Mouse (Mus musculus) limb, embryonic 14.5 days (tissue): ENCODE results near the gene Psmd4. TPM values are rescaled to one million over a fixed set of nuclear protein-coding genes. Genes with fewer than 3 reads are reported as not detected.
A peak's percentile ranks its signal among the peaks of the same experiment; 100 is the strongest.

Experiments
- ATAC-seq: fragments of 200-750 bp; cut with Nextera tagmentation; 2 replicates; pipeline ENCODE4 v1.8.0; 2017; ENCODE audit warnings: low read depth, moderate number of reproducible peaks, moderate TSS enrichment; ENCODE audit not compliant: low FRiP score
- DNase-seq: peaks from one replicate; pipeline ENCODE4 v3.0.0-alpha.2; 2015; ENCODE audit warnings: low spot score
- H3K27ac ChIP-seq: fragments of 300-500 bp; sonication (generic); replicated peaks from 2 replicates; pipeline ENCODE4 v1.5.1; 2014; ENCODE audit warnings: low read depth, mild to moderate bottlenecking, low read length, moderate library complexity, mixed read lengths
- H3K27me3 ChIP-seq: fragments of 300-500 bp; sonication (generic); 2 replicates; pipeline ENCODE4 v1.6.1; 2014; ENCODE audit warnings: low read length, mixed read lengths; ENCODE audit not compliant: control insufficient read depth, insufficient read depth
- H3K36me3 ChIP-seq: fragments of 300-500 bp; sonication (generic); 2 replicates; pipeline ENCODE4 v1.6.1; 2014; ENCODE audit warnings: mild to moderate bottlenecking, low read length, moderate library complexity, mixed read lengths; ENCODE audit not compliant: control insufficient read depth, insufficient read depth
- H3K4me1 ChIP-seq: fragments of 300-500 bp; sonication (generic); 2 replicates; pipeline ENCODE4 v1.6.1; 2014; ENCODE audit warnings: antibody characterized with exemption, low read length, mixed read lengths; ENCODE audit not compliant: control insufficient read depth, insufficient read depth
- H3K4me2 ChIP-seq: fragments of 300-500 bp; sonication (generic); replicated peaks from 2 replicates; pipeline ENCODE4 v1.6.1; 2014; ENCODE audit warnings: low read depth, mild to moderate bottlenecking, low read length, moderate library complexity; ENCODE audit not compliant: severe bottlenecking
- H3K4me3 ChIP-seq: fragments of 300-500 bp; sonication (generic); replicated peaks from 2 replicates; pipeline ENCODE4 v1.5.1; 2014; ENCODE audit warnings: low read length
- H3K9ac ChIP-seq: fragments of 300-500 bp; sonication (generic); 2 replicates; pipeline ENCODE4 v1.6.1; 2014; ENCODE audit warnings: mild to moderate bottlenecking, low read depth, low read length, moderate library complexity; ENCODE audit not compliant: severe bottlenecking
- H3K9me3 ChIP-seq: fragments of 300-500 bp; sonication (generic); 2 replicates; pipeline ENCODE4 v1.6.1; 2016; ENCODE audit warnings: low read length; ENCODE audit not compliant: control insufficient read depth
- POLR2A ChIP-seq: fragments of 200-500 bp; IDR thresholded peaks from 2 replicates; pipeline ENCODE4 v1.8.0; 2012; ENCODE audit warnings: inconsistent platforms, mild to moderate bottlenecking, moderate library complexity, borderline replicate concordance; ENCODE audit not compliant: insufficient read depth, insufficient read length; ENCODE audit errors: extremely low read depth
- WGBS: fragments of 180-500 bp; shearing (Covaris S2); extraction: QIAGEN DNeasy Blood & Tissue Kit; methylation state at CpG from one replicate; pipeline ENCODE4 v1.1.7; 2014; 5-methylcytosine and 5-hydroxymethylcytosine counted together
- microRNA-seq: library from miRNA; unstranded; fragments of <30 nt; microRNA quantifications from one replicate; pipeline ENCODE4, GENCODE M21; 2016
- polyA plus RNA-seq, 2 experiments: library from polyadenylated mRNA; depleted of rRNA in 1 of 2; stranded (reverse) in 1 of 2; unstranded in 1 of 2; fragments of >200 nt; fragmentation: Nextera tagmentation in 1 of 2; extraction: Ambion mirVana in 1 of 2; gene quantifications; 2 replicates each; pipeline versions ENCODE4 v1.2.1 to v1.2.3; 2012 to 2014

Psmd4 gene
- polyA plus RNA-seq, 2 experiments = 249 to 258 TPM

- Histone ChIP-seq H3K36me3 (peaks cover 54% of the 10 kb centered on the region), H3K27me3 (no peaks in the 10 kb centered on the region), H3K27ac (peak overlapping the region; percentile 35), H3K4me2 (no peak overlapping the region), H3K9me3 (no peaks in the 10 kb centered on the region), H3K4me1 (peaks cover 15% of the 10 kb centered on the region), H3K4me3 (no peak overlapping the region), H3K9ac (no peak overlapping the region)
- WGBS = 35% methylated on average over 9 of the region's 9 CpGs
- DNase-seq (peak; percentile 84), ATAC-seq (peak; percentile 86)
- TF ChIP-seq POLR2A = no peak
Observed at GRCm38 (mm10) chr3:94989159-94989761, 53.2 kb downstream of the Psmd4 start.

- Histone ChIP-seq H3K4me3 (no peak overlapping the region), H3K9me3 (no peaks in the 10 kb centered on the region), H3K9ac (no peak overlapping the region), H3K36me3 (peaks cover 49% of the 10 kb centered on the region), H3K27me3 (no peaks in the 10 kb centered on the region), H3K4me1 (peaks cover 15% of the 10 kb centered on the region), H3K27ac (no peak overlapping the region), H3K4me2 (no peak overlapping the region)
- ATAC-seq (no peak), DNase-seq (peak; percentile 38)
- TF ChIP-seq POLR2A = no peak
Observed at GRCm38 (mm10) chr3:94987578-94987977, 54.8 kb downstream of the Psmd4 start.

DNA sequence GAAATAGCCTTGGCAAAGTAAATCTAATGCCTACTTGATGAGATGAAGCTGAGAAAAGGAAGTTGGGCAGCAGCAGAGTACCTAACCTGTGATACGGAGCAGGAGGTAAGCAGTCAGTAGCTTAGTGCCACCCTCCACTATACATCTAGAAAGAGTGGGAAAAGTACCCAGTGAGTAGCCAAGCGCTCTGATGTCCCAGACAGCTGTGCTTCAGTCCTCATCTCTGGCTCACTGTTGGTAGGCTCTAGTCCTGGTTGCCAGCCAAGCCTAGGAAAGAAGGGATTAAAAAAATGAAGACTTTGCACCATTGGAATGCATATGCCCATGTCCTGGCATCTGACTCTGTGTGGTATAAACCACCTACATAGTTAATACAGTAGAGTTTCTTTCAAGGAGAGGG is 56.9 kb downstream of the Psmd4 start:
- ATAC-seq (no peak), DNase-seq (no peak)
- Histone ChIP-seq H3K9me3 (no peaks in the 10 kb centered on the region), H3K4me2 (no peak overlapping the region), H3K27ac (no peak overlapping the region), H3K36me3 (peaks cover 50% of the 10 kb centered on the region), H3K9ac (no peak overlapping the region), H3K27me3 (no peaks in the 10 kb centered on the region), H3K4me1 (peaks cover 15% of the 10 kb centered on the region), H3K4me3 (no peak overlapping the region)
- WGBS = 90% methylated on average over 2 of the region's 2 CpGs
- TF ChIP-seq POLR2A = no peak

DNA sequence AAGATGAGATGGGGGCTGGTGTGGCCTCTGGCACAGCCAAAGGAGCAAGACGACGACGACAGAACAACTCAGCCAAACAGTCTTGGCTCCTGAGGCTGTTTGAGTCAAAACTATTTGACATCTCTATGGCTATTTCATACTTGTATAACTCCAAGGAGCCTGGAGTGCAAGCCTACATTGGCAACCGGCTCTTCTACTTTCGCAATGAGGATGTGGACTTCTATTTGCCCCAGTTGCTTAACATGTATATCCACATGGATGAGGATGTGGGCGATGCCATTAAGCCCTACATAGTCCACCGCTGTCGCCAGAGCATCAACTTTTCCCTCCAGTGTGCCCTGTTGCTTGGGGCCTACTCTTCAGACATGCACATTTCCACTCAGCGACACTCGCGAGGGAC is 58.1 kb downstream of the Psmd4 start:
- WGBS = 91% methylated on average over 11 of the region's 11 CpGs

More for the DNA sequence above, 58.1 kb downstream of the Psmd4 start:
- Histone ChIP-seq H3K9me3 (no peaks in the 10 kb centered on the region), H3K4me2 (no peak overlapping the region), H3K27me3 (no peaks in the 10 kb centered on the region), H3K4me3 (no peak overlapping the region), H3K36me3 (peaks cover 50% of the 10 kb centered on the region), H3K9ac (no peak overlapping the region), H3K27ac (no peak overlapping the region), H3K4me1 (peaks cover 9% of the 10 kb centered on the region)
- DNase-seq (no peak), ATAC-seq (no peak)
- no peak for TF ChIP-seq POLR2A

Small RNA genes lying within 50 kb of the gene (microRNA-seq; reads per million reads assigned to microRNA genes)
- not detected for gene Mir7013

Other genes starting within 250 kb of the Psmd4 start
- 45.8 and 60.1 TPM in 2 replicates for gene Pogz, start 205.0 kb downstream of the Psmd4 start, polyA plus RNA-seq (2012; rRNA removed)
- gene Pogz, start 205.0 kb downstream of the Psmd4 start, polyA plus RNA-seq (2014; fragmentation: Nextera tagmentation; extraction: Ambion mirVana) = 19.6 and 20.7 TPM in 2 replicates
- gene Psmb4, start 155.7 kb downstream of the Psmd4 start, polyA plus RNA-seq (2012; rRNA removed) = 348 and 378 TPM in 2 replicates
- gene Psmb4, start 155.7 kb downstream of the Psmd4 start, polyA plus RNA-seq (2014; fragmentation: Nextera tagmentation; extraction: Ambion mirVana) = 369 and 384 TPM in 2 replicates
- gene Selenbp1, start 109.6 kb downstream of the Psmd4 start, polyA plus RNA-seq (2012; rRNA removed) = 28.7 and 32.9 TPM in 2 replicates
- 29.5 and 34.9 TPM in 2 replicates for gene Selenbp1, start 109.6 kb downstream of the Psmd4 start, polyA plus RNA-seq (2014; fragmentation: Nextera tagmentation; extraction: Ambion mirVana)
- 29.9 and 36.4 TPM in 2 replicates for gene Rfx5, start 88.5 kb downstream of the Psmd4 start, polyA plus RNA-seq (2012; rRNA removed)
- gene Rfx5, start 88.5 kb downstream of the Psmd4 start, polyA plus RNA-seq (2014; fragmentation: Nextera tagmentation; extraction: Ambion mirVana) = 12.5 and 12.9 TPM in 2 replicates
- gene Pi4kb, start 67.9 kb downstream of the Psmd4 start, polyA plus RNA-seq (2012; rRNA removed) = 54.7 and 54.8 TPM in 2 replicates
- 30.4 and 35.6 TPM in 2 replicates for gene Pi4kb, start 67.9 kb downstream of the Psmd4 start, polyA plus RNA-seq (2014; fragmentation: Nextera tagmentation; extraction: Ambion mirVana)
- 26.8 and 28.8 TPM in 2 replicates for gene Zfp687, start 27.2 kb downstream of the Psmd4 start, polyA plus RNA-seq (2012; rRNA removed)
- 18.8 and 23.2 TPM in 2 replicates for gene Zfp687, start 27.2 kb downstream of the Psmd4 start, polyA plus RNA-seq (2014; fragmentation: Nextera tagmentation; extraction: Ambion mirVana)
- 35.1 and 41.2 TPM in 2 replicates for gene Pip5k1a, start 64.3 kb upstream of the Psmd4 start, polyA plus RNA-seq (2012; rRNA removed)
- gene Pip5k1a, start 64.3 kb upstream of the Psmd4 start, polyA plus RNA-seq (2014; fragmentation: Nextera tagmentation; extraction: Ambion mirVana) = 15.7 and 16.5 TPM in 2 replicates
- gene Vps72, start 68.4 kb upstream of the Psmd4 start, polyA plus RNA-seq (2012; rRNA removed) = 125 and 130 TPM in 2 replicates
- gene Vps72, start 68.4 kb upstream of the Psmd4 start, polyA plus RNA-seq (2014; fragmentation: Nextera tagmentation; extraction: Ambion mirVana) = 141 and 163 TPM in 2 replicates
- gene Tmod4, start 81.9 kb upstream of the Psmd4 start, polyA plus RNA-seq (2012; rRNA removed) = 3.2 and 5.0 TPM in 2 replicates
- gene Tmod4, start 81.9 kb upstream of the Psmd4 start, polyA plus RNA-seq (2014; fragmentation: Nextera tagmentation; extraction: Ambion mirVana) = 2.9 and 3.7 TPM in 2 replicates
- 85.0 and 106 TPM in 2 replicates for gene Scnm1, start 91.4 kb upstream of the Psmd4 start, polyA plus RNA-seq (2012; rRNA removed)
- gene Scnm1, start 91.4 kb upstream of the Psmd4 start, polyA plus RNA-seq (2014; fragmentation: Nextera tagmentation; extraction: Ambion mirVana) = 65.7 and 73.1 TPM in 2 replicates
- gene Lysmd1, start 91.5 kb upstream of the Psmd4 start, polyA plus RNA-seq (2012; rRNA removed) = 11.7 and 11.8 TPM in 2 replicates
- 13.3 and 15.3 TPM in 2 replicates for gene Lysmd1, start 91.5 kb upstream of the Psmd4 start, polyA plus RNA-seq (2014; fragmentation: Nextera tagmentation; extraction: Ambion mirVana)
- 4.4 and 4.9 TPM in 2 replicates for gene Tnfaip8l2, start 99.7 kb upstream of the Psmd4 start, polyA plus RNA-seq (2012; rRNA removed)
- gene Tnfaip8l2, start 99.7 kb upstream of the Psmd4 start, polyA plus RNA-seq (2014; fragmentation: Nextera tagmentation; extraction: Ambion mirVana) = 6.1 and 8.0 TPM in 2 replicates
- gene Sema6c, start 117.8 kb upstream of the Psmd4 start, polyA plus RNA-seq (2012; rRNA removed) = 56.5 and 79.0 TPM in 2 replicates
- gene Sema6c, start 117.8 kb upstream of the Psmd4 start, polyA plus RNA-seq (2014; fragmentation: Nextera tagmentation; extraction: Ambion mirVana) = 14.0 and 15.7 TPM in 2 replicates
- gene Gabpb2, start 175.3 kb upstream of the Psmd4 start, polyA plus RNA-seq (2012; rRNA removed) = 26.2 and 26.4 TPM in 2 replicates
- gene Gabpb2, start 175.3 kb upstream of the Psmd4 start, polyA plus RNA-seq (2014; fragmentation: Nextera tagmentation; extraction: Ambion mirVana) = 9.7 and 11.5 TPM in 2 replicates
- 76.1 and 93.1 TPM in 2 replicates for gene Cdc42se1, start 186.1 kb upstream of the Psmd4 start, polyA plus RNA-seq (2012; rRNA removed)
- 119 and 126 TPM in 2 replicates for gene Cdc42se1, start 186.1 kb upstream of the Psmd4 start, polyA plus RNA-seq (2014; fragmentation: Nextera tagmentation; extraction: Ambion mirVana)
- gene Mllt11, start 189.6 kb upstream of the Psmd4 start, polyA plus RNA-seq (2012; rRNA removed) = 38.5 and 42.4 TPM in 2 replicates
- gene Mllt11, start 189.6 kb upstream of the Psmd4 start, polyA plus RNA-seq (2014; fragmentation: Nextera tagmentation; extraction: Ambion mirVana) = 16.7 and 17.4 TPM in 2 replicates
- gene Gm128, start 199.0 kb upstream of the Psmd4 start, polyA plus RNA-seq (2012; rRNA removed) = 0.87 and 0.89 TPM in 2 replicates
- gene Gm128, start 199.0 kb upstream of the Psmd4 start, polyA plus RNA-seq (2014; fragmentation: Nextera tagmentation; extraction: Ambion mirVana) = 0.50 and 0.63 TPM in 2 replicates
- gene Bnipl, start 208.6 kb upstream of the Psmd4 start, polyA plus RNA-seq (2012; rRNA removed) = 6.8 and 12.0 TPM in 2 replicates
- 11.7 and 13.3 TPM in 2 replicates for gene Bnipl, start 208.6 kb upstream of the Psmd4 start, polyA plus RNA-seq (2014; fragmentation: Nextera tagmentation; extraction: Ambion mirVana)
- gene Mindy1, start 238.7 kb upstream of the Psmd4 start, polyA plus RNA-seq (2012; rRNA removed) = 45.8 and 57.9 TPM in 2 replicates
- gene Mindy1, start 238.7 kb upstream of the Psmd4 start, polyA plus RNA-seq (2014; fragmentation: Nextera tagmentation; extraction: Ambion mirVana) = 45.6 and 47.5 TPM in 2 replicates
- gene Prune1, start 239.5 kb upstream of the Psmd4 start, polyA plus RNA-seq (2012; rRNA removed) = 31.5 and 38.0 TPM in 2 replicates
- gene Prune1, start 239.5 kb upstream of the Psmd4 start, polyA plus RNA-seq (2014; fragmentation: Nextera tagmentation; extraction: Ambion mirVana) = 21.8 and 24.0 TPM in 2 replicates